Mouse (Mus musculus) midbrain, embryonic 11.5 days (tissue): ENCODE data around the gene Grrp1. TPM values are rescaled to one million over a fixed set of nuclear protein-coding genes. Genes with fewer than 3 reads are reported as not detected.
A peak's percentile ranks its signal among the peaks of the same experiment; 100 is the strongest.
"Not testable (repeated sequence)": the region's sequence is repeated elsewhere in the genome, so short reads cannot be mapped to it uniquely, and the experiment has no call there.

Source experiments
- ATAC-seq: fragments of 200-750 bp; cut with Nextera tagmentation; 2 replicates; pipeline ENCODE4 v1.8.0; 2017; ENCODE audit warnings: moderate TSS enrichment, moderate library complexity; ENCODE audit not compliant: low FRiP score
- DNase-seq: peaks from one replicate; pipeline ENCODE4 v3.0.0; 2015; ENCODE audit warnings: low spot score; ENCODE audit errors: missing footprints
- H3K27ac ChIP-seq: fragments of 300-500 bp; sonication (generic); 2 replicates; pipeline ENCODE4 v1.5.1; 2014; ENCODE audit warnings: low read depth, low read length
- H3K27me3 ChIP-seq: fragments of 300-500 bp; sonication (generic); 2 replicates; pipeline ENCODE4 v1.6.1; 2014; ENCODE audit warnings: mild to moderate bottlenecking, low read length, moderate library complexity, mixed read lengths; ENCODE audit not compliant: control insufficient read depth, insufficient read depth
- H3K36me3 ChIP-seq: fragments of 300-500 bp; sonication (generic); 2 replicates; pipeline ENCODE4 v1.6.1; 2014; ENCODE audit warnings: mild to moderate bottlenecking, low read length, moderate library complexity, mixed read lengths; ENCODE audit not compliant: control insufficient read depth, insufficient read depth
- H3K4me1 ChIP-seq: fragments of 300-500 bp; sonication (generic); 2 replicates; pipeline ENCODE4 v1.6.1; 2014; ENCODE audit warnings: low read length; ENCODE audit not compliant: control insufficient read depth, insufficient read depth
- H3K4me2 ChIP-seq: fragments of 300-500 bp; sonication (generic); 2 replicates; pipeline ENCODE4 v1.6.1; 2014; ENCODE audit warnings: mild to moderate bottlenecking, moderate library complexity
- H3K4me3 ChIP-seq: fragments of 300-500 bp; sonication (generic); 2 replicates; pipeline ENCODE4 v1.5.1; 2014; ENCODE audit warnings: low read depth, low read length
- H3K9ac ChIP-seq: fragments of 300-500 bp; sonication (generic); 2 replicates; pipeline ENCODE4 v1.6.1; 2014; ENCODE audit warnings: low read length
- H3K9me3 ChIP-seq: fragments of 300-500 bp; sonication (generic); 2 replicates; pipeline ENCODE4 v1.6.1; 2016; ENCODE audit warnings: low read length; ENCODE audit not compliant: control insufficient read depth
- WGBS: fragments of 180-500 bp; shearing (Covaris S2); extraction: QIAGEN DNeasy Blood & Tissue Kit; methylation state at CpG from one replicate; pipeline ENCODE4 v1.1.7; 2014; 5-methylcytosine and 5-hydroxymethylcytosine counted together
- polyA plus RNA-seq: library from polyadenylated mRNA; unstranded; fragments of >200 nt; fragmentation: Nextera tagmentation; extraction: Ambion mirVana; gene quantifications from 2 replicates; pipeline ENCODE4 v1.2.1, GENCODE M21; 2014

Grrp1 gene
- polyA plus RNA-seq = 4.2 and 5.1 TPM in 2 replicates

GRCm38 (mm10) chr4:134253722-134254324 lies at the start of gene Grrp1:
Grrp1 (minus strand) TSS chr4:134254106.
- H3K27me3 ChIP-seq = peaks cover 49% of the 10 kb centered on the region

DNA sequence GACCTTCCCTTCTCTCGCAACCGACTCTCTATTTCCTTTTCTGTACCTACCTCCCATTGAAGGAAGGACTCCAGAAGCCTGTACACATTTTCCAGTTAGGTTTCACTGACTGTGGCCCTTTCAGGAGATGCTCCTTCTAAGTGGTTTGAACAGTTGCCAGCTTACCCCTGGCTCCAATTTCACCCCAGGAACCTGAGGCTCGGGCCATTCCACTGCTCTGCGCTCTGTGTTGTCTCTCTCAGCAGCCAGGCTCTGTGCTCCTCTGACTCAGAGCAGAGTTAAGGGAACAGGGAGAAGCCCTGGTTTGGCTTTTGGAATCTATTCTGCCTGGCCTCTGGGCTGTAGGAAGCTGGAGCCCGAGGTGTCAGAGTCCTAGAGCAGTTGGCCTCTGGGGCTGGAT lies 48.2 kb upstream of the Grrp1 start:
- H3K27ac ChIP-seq = no peak overlapping the region
- H3K27me3 ChIP-seq = no peaks in the 10 kb centered on the region
- H3K4me1 ChIP-seq = no peaks in the 10 kb centered on the region
- H3K36me3 ChIP-seq = no peaks in the 10 kb centered on the region
- no peak overlapping the region for H3K4me2 ChIP-seq
- H3K9ac ChIP-seq = no peak overlapping the region
- no peak for DNase-seq
- 78% methylated on average over 5 of the region's 5 CpGs for WGBS
- no peak overlapping the region for H3K4me3 ChIP-seq
- ATAC-seq = no peak
- no peaks in the 10 kb centered on the region for H3K9me3 ChIP-seq

More at GRCm38 (mm10) chr4:134253722-134254324, at the start of gene Grrp1:
- Histone ChIP-seq H3K4me1 (peaks cover 62% of the 10 kb centered on the region), H3K9ac (no peak within 1 kb of the TSS), H3K9me3 (no peaks in the 10 kb centered on the region), H3K27ac (no peak within 1 kb of the TSS), H3K4me3 (peak within 1 kb of the TSS; percentile 9; the same call in 1 of the 2 replicates), H3K4me2 (peak within 1 kb of the TSS; percentile 28; the same call in 1 of the 2 replicates), H3K36me3 (no peaks in the 10 kb centered on the region)
- peak; percentile 95 for DNase-seq
- ATAC-seq = no peak
- WGBS = under 1% methylated on average over 13 of the region's 13 CpGs

GRCm38 (mm10) chr4:134300316-134300715 lies 46.4 kb upstream of the Grrp1 start:
- H3K27me3 ChIP-seq = no peaks in the 10 kb centered on the region
- no peaks in the 10 kb centered on the region for H3K36me3 ChIP-seq
- H3K9me3 ChIP-seq = no peaks in the 10 kb centered on the region
- 82% methylated on average over 9 of the region's 9 CpGs for WGBS
- no peak for DNase-seq
- no peak for ATAC-seq
- no peak overlapping the region for H3K4me3 ChIP-seq
- no peaks in the 10 kb centered on the region for H3K4me1 ChIP-seq
- no peak overlapping the region for H3K4me2 ChIP-seq
- H3K9ac ChIP-seq = no peak overlapping the region
- H3K27ac ChIP-seq = no peak overlapping the region

DNA sequence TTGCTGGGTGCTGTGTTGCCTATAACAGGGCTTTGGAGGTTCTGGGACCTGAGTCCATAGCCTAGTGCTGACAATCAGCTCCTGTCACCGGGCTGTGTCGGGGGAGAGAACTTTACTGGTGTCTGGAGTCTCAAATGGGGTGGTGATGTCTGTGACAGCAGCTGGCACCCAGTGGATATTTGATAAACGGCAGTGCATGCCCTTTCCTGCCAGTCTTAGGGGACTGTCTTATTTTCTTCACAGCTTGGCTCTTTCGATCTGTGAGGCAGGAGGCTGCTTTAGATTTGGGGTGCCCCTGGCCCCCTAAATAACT lies 45.5 kb upstream of the Grrp1 start:
- Histone ChIP-seq H3K27ac (no peak overlapping the region), H3K9ac (no peak overlapping the region), H3K9me3 (no peaks in the 10 kb centered on the region), H3K4me1 (no peaks in the 10 kb centered on the region), H3K4me2 (no peak overlapping the region), H3K27me3 (no peaks in the 10 kb centered on the region), H3K36me3 (no peaks in the 10 kb centered on the region), H3K4me3 (no peak overlapping the region)
- 72% methylated on average over 4 of the region's 4 CpGs for WGBS
- DNase-seq (no peak), ATAC-seq (no peak)

DNA sequence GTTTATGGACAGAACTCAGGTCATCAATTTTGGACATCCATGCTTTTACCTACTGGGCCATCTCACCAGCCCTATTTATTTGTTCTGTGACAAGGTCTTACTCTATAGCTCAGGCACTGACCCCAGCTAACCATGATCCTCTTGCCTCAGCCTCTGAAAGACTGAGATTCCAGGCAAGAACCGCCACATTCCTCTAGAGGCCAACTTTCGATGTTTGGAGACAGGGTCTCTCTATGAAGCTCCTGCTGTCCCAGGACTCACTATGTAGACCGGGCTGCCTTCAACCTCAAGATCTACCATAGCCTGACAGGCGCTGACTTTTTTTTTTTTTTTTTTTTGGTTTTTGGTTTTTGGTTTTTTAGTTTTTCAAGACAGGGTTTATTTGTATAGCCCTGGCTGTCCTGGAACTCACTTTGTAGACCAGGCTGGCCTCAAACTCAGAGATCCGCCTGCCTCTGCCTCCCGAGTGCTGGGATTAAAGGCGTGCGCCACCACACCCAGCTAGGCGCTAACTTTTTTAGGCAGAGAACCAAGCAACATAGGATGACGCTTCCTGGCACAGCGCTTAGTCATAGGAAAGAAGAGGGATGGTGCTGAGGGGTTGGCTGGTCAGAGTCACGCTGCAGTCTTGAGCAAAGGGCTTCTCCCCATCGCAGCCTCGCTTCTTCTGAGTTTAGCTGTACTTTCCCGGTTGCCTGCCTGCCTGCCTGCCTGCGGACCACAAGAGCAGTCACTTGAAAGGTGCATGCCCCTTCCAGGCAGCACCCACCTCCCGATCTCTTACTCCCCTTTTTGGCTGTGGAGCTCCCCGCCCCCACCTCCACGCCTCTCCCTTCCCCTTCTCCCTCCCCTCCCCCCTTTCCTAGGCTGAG lies 45.0 kb upstream of the Grrp1 start:
- no peak overlapping the region for H3K4me3 ChIP-seq
- 73% methylated on average over 19 of the region's 19 CpGs for WGBS
- H3K9ac ChIP-seq = no peak overlapping the region
- no peaks in the 10 kb centered on the region for H3K9me3 ChIP-seq
- H3K4me1 ChIP-seq = no peaks in the 10 kb centered on the region
- no peak overlapping the region for H3K4me2 ChIP-seq
- H3K36me3 ChIP-seq = no peaks in the 10 kb centered on the region
- H3K27me3 ChIP-seq = no peaks in the 10 kb centered on the region
- DNase-seq (no peak), ATAC-seq (no peak)
- H3K27ac ChIP-seq = no peak overlapping the region

DNA sequence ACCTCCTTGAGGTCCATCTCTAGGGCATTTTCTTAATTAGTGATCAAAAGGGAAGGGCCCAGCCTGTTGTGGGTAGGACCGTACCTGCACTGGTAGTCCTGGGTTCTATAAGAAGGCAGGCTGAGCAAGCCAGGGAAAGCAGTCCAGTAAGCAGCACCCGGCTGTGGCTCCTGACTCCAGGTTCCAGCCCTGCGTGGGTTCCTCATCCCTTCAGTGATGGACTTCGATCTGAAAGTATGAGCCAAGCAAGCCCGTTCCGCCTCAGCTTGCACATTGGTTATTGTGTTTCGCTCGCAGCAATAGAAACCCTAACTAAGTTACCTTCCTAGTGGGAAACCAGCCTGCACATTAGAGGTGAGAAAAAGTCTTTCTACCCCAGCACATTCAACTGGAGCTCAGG lies 43.5 kb upstream of the Grrp1 start:
- Histone ChIP-seq H3K4me2 (no peak overlapping the region), H3K36me3 (no peaks in the 10 kb centered on the region), H3K27ac (no peak overlapping the region), H3K4me3 (no peak overlapping the region), H3K9me3 (no peaks in the 10 kb centered on the region), H3K27me3 (no peaks in the 10 kb centered on the region), H3K9ac (no peak overlapping the region), H3K4me1 (no peaks in the 10 kb centered on the region)
- DNase-seq (no peak), ATAC-seq (no peak)
- WGBS = 95% methylated on average over 8 of the region's 8 CpGs

- no peak overlapping the region for H3K4me2 ChIP-seq
- no peak overlapping the region for H3K9ac ChIP-seq
- H3K4me3 ChIP-seq = no peak overlapping the region
- no peaks in the 10 kb centered on the region for H3K9me3 ChIP-seq
- H3K4me1 ChIP-seq = no peaks in the 10 kb centered on the region
- 94% methylated on average over 4 of the region's 4 CpGs for WGBS
- ATAC-seq (no peak), DNase-seq (no peak)
- no peak overlapping the region for H3K27ac ChIP-seq
- H3K27me3 ChIP-seq = no peaks in the 10 kb centered on the region
- H3K36me3 ChIP-seq = no peaks in the 10 kb centered on the region
Observed at GRCm38 (mm10) chr4:134296523-134296922, 42.6 kb upstream of the Grrp1 start.

DNA sequence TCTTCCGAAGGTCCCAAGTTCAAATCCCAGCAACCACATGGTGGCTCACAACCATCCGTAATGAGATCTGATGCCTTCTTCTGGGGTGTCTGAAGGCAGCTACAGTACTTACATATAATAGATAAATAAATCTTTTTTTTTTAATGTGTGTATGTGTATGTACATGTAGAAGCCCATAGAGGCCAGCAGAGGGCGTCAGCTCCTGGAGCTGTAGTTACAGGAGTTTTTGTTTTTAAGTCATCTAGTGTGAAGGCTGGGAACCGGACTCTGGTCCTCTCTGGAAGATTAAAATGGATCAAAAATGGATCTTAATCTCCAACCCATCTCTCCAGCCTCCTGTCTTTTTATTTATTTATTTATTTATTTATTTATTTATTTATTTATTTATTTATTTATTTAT lies 42.2 kb upstream of the Grrp1 start:
- not testable (repeated sequence) for ATAC-seq, DNase-seq, H3K9ac ChIP-seq, H3K27ac ChIP-seq, H3K9me3 ChIP-seq, H3K36me3 ChIP-seq, H3K4me2 ChIP-seq, H3K4me3 ChIP-seq, H3K4me1 ChIP-seq, H3K27me3 ChIP-seq
- WGBS = 82% methylated on average over 4 of the region's 4 CpGs

GRCm38 (mm10) chr4:134293692-134294163 lies 39.8 kb upstream of the Grrp1 start:
- Histone ChIP-seq H3K9me3 (no peaks in the 10 kb centered on the region), H3K27me3 (no peaks in the 10 kb centered on the region), H3K36me3 (no peaks in the 10 kb centered on the region), H3K4me2 (no peak overlapping the region), H3K4me1 (no peaks in the 10 kb centered on the region), H3K27ac (no peak overlapping the region), H3K4me3 (no peak overlapping the region), H3K9ac (no peak overlapping the region)
- ATAC-seq (no peak), DNase-seq (no peak)
- WGBS = 72% methylated on average over 9 of the region's 9 CpGs
